Mouse (Mus musculus): ENCODE data around the gene Rnf214. TPM values are rescaled to one million over a fixed set of nuclear protein-coding genes. Genes with fewer than 3 reads are reported as not detected.
A peak's percentile ranks its signal among the peaks of the same experiment; 100 is the strongest.

Gene Rnf214
- polyA plus RNA-seq, 1 experiment from 2014 or later = 106 TPM

- Histone ChIP-seq H3K27ac (no peak overlapping the region), H3K9me3 (no peaks in the 10 kb centered on the region), H3K36me3 (peaks cover 95% of the 10 kb centered on the region), H3K4me3 (no peak overlapping the region), H3K27me3 (no peaks in the 10 kb centered on the region), H3K4me2 (no peak overlapping the region), H3K4me1 (replicated peaks) (no peaks in the 10 kb centered on the region), H3K9ac (no peak overlapping the region)
- no peak for ATAC-seq (ENCODE audit: low FRiP score)
- WGBS = 93% methylated on average over 8 of the region's 8 CpGs
These were observed 37.2 kb upstream of the Rnf214 start for GRCm38 (mm10) chr9:45943628-45944505.

GRCm38 (mm10) chr9:45942916-45943315 lies 36.2 kb upstream of the Rnf214 start:
- WGBS = 95% methylated on average over 8 of the region's 8 CpGs
- no peak overlapping the region for H3K9ac ChIP-seq
- H3K27ac ChIP-seq = no peak overlapping the region
- H3K4me1 ChIP-seq (replicated peaks) = no peaks in the 10 kb centered on the region
- no peaks in the 10 kb centered on the region for H3K9me3 ChIP-seq
- H3K27me3 ChIP-seq = no peaks in the 10 kb centered on the region
- H3K36me3 ChIP-seq = peaks cover 95% of the 10 kb centered on the region
- ATAC-seq (ENCODE audit: low FRiP score) = no peak
- no peak overlapping the region for H3K4me3 ChIP-seq
- H3K4me2 ChIP-seq = no peak overlapping the region

- no peaks in the 10 kb centered on the region for H3K4me1 ChIP-seq (replicated peaks)
- ATAC-seq (ENCODE audit: low FRiP score) = no peak
- WGBS = 92% methylated on average over 16 of the region's 16 CpGs
- H3K36me3 ChIP-seq = peaks cover 92% of the 10 kb centered on the region
- no peak overlapping the region for H3K4me2 ChIP-seq
- H3K9me3 ChIP-seq = no peaks in the 10 kb centered on the region
- no peak overlapping the region for H3K27ac ChIP-seq
- H3K27me3 ChIP-seq = no peaks in the 10 kb centered on the region
- H3K9ac ChIP-seq = no peak overlapping the region
- H3K4me3 ChIP-seq = no peak overlapping the region
These were observed 35.8 kb upstream of the Rnf214 start for GRCm38 (mm10) chr9:45942464-45942863.

- no peak for ATAC-seq (ENCODE audit: low FRiP score)
- Histone ChIP-seq H3K4me3 (no peak overlapping the region), H3K36me3 (peaks cover 81% of the 10 kb centered on the region), H3K27ac (no peak overlapping the region), H3K4me1 (replicated peaks) (no peaks in the 10 kb centered on the region), H3K9me3 (no peaks in the 10 kb centered on the region), H3K27me3 (peaks cover 3% of the 10 kb centered on the region; the same call in 1 of the 2 replicates), H3K4me2 (no peak overlapping the region), H3K9ac (no peak overlapping the region)
- 65% methylated on average over 17 of the region's 18 CpGs for WGBS
These were observed 34.7 kb upstream of the Rnf214 start for GRCm38 (mm10) chr9:45941329-45941888.

GRCm38 (mm10) chr9:45939794-45940193 lies 33.1 kb upstream of the Rnf214 start:
- H3K27me3 ChIP-seq = peaks cover 4% of the 10 kb centered on the region; the same call in 1 of the 2 replicates
- WGBS = 98% methylated on average over 6 of the region's 6 CpGs
- H3K4me1 ChIP-seq (replicated peaks) = peaks cover 9% of the 10 kb centered on the region
- no peak overlapping the region for H3K4me2 ChIP-seq
- peaks cover 65% of the 10 kb centered on the region for H3K36me3 ChIP-seq
- H3K9me3 ChIP-seq = no peaks in the 10 kb centered on the region
- no peak for ATAC-seq (ENCODE audit: low FRiP score)
- no peak overlapping the region for H3K9ac ChIP-seq
- no peak overlapping the region for H3K27ac ChIP-seq
- H3K4me3 ChIP-seq = no peak overlapping the region

GRCm38 (mm10) chr9:45938952-45939637 lies 32.4 kb upstream of the Rnf214 start:
- no peak overlapping the region for H3K27ac ChIP-seq
- no peak for ATAC-seq (ENCODE audit: low FRiP score)
- H3K9me3 ChIP-seq = no peaks in the 10 kb centered on the region
- no peak overlapping the region for H3K4me3 ChIP-seq
- H3K27me3 ChIP-seq = peaks cover 4% of the 10 kb centered on the region; the same call in 1 of the 2 replicates
- H3K4me2 ChIP-seq = no peak overlapping the region
- peaks cover 58% of the 10 kb centered on the region for H3K36me3 ChIP-seq
- H3K9ac ChIP-seq = no peak overlapping the region
- H3K4me1 ChIP-seq (replicated peaks) = peaks cover 9% of the 10 kb centered on the region
- WGBS = 91% methylated on average over 15 of the region's 15 CpGs

GRCm38 (mm10) chr9:45938088-45938487 lies 31.4 kb upstream of the Rnf214 start:
- H3K27ac ChIP-seq = no peak overlapping the region
- peaks cover 9% of the 10 kb centered on the region for H3K4me1 ChIP-seq (replicated peaks)
- H3K4me3 ChIP-seq = no peak overlapping the region
- peaks cover 4% of the 10 kb centered on the region; the same call in 1 of the 2 replicates for H3K27me3 ChIP-seq
- peaks cover 55% of the 10 kb centered on the region for H3K36me3 ChIP-seq
- H3K9me3 ChIP-seq = no peaks in the 10 kb centered on the region
- no peak overlapping the region for H3K4me2 ChIP-seq
- WGBS = 93% methylated on average over 8 of the region's 8 CpGs
- ATAC-seq (ENCODE audit: low FRiP score) = no peak
- no peak overlapping the region for H3K9ac ChIP-seq

- H3K9me3 ChIP-seq = no peaks in the 10 kb centered on the region
- no peak overlapping the region for H3K4me3 ChIP-seq
- H3K9ac ChIP-seq = no peak overlapping the region
- H3K36me3 ChIP-seq = peaks cover 46% of the 10 kb centered on the region
- H3K4me2 ChIP-seq = no peak overlapping the region
- ATAC-seq (ENCODE audit: low FRiP score) = peak; percentile 72
- 21% methylated on average over 3 of the region's 3 CpGs for WGBS
- H3K27ac ChIP-seq = no peak overlapping the region
- H3K4me1 ChIP-seq (replicated peaks) = peaks cover 9% of the 10 kb centered on the region
- H3K27me3 ChIP-seq = peaks cover 4% of the 10 kb centered on the region; the same call in 1 of the 2 replicates
These were observed 30.2 kb upstream of the Rnf214 start for GRCm38 (mm10) chr9:45936883-45937282.

- H3K4me3 ChIP-seq = no peak within 1 kb of the TSS
- peaks cover 4% of the 10 kb centered on the region; the same call in 1 of the 2 replicates for H3K27me3 ChIP-seq
- 15% methylated on average over 21 of the region's 21 CpGs for WGBS
These were observed 29.0 kb upstream of the Rnf214 start, which contains the start of gene Tagln for GRCm38 (mm10) chr9:45935628-45936210. Tagln (minus strand) TSS chr9:45936058.

GRCm38 (mm10) chr9:45932571-45933415 lies 26.1 kb upstream of the Rnf214 start:
- no peaks in the 10 kb centered on the region for H3K9me3 ChIP-seq
- peaks cover 9% of the 10 kb centered on the region for H3K4me1 ChIP-seq (replicated peaks)
- H3K27ac ChIP-seq = no peak overlapping the region
- no peak overlapping the region for H3K4me3 ChIP-seq
- H3K27me3 ChIP-seq = peaks cover 4% of the 10 kb centered on the region; the same call in 1 of the 2 replicates
- WGBS = 81% methylated on average over 11 of the region's 11 CpGs
- H3K4me2 ChIP-seq = no peak overlapping the region
- no peak for ATAC-seq (ENCODE audit: low FRiP score)
- no peak overlapping the region for H3K9ac ChIP-seq
- H3K36me3 ChIP-seq = peaks cover 49% of the 10 kb centered on the region

More at GRCm38 (mm10) chr9:45935628-45936210, 29.0 kb upstream of the Rnf214 start, which contains the start of gene Tagln:
- no peak within 1 kb of the TSS for H3K27ac ChIP-seq
- peak within 1 kb of the TSS; percentile 35 for H3K9ac ChIP-seq
- H3K4me1 ChIP-seq (replicated peaks) = peaks cover 9% of the 10 kb centered on the region
- H3K4me2 ChIP-seq = peak within 1 kb of the TSS; percentile 35
- H3K9me3 ChIP-seq = no peaks in the 10 kb centered on the region
- peaks cover 45% of the 10 kb centered on the region for H3K36me3 ChIP-seq
- ATAC-seq (ENCODE audit: low FRiP score) = no peak

GRCm38 (mm10) chr9:45931958-45932357 lies 25.2 kb upstream of the Rnf214 start:
- 47% methylated on average over 1 of the region's 1 CpGs for WGBS
- Histone ChIP-seq H3K4me2 (no peak overlapping the region), H3K36me3 (peaks cover 57% of the 10 kb centered on the region), H3K9me3 (no peaks in the 10 kb centered on the region), H3K9ac (no peak overlapping the region), H3K27ac (no peak overlapping the region), H3K4me3 (no peak overlapping the region), H3K27me3 (peaks cover 4% of the 10 kb centered on the region; the same call in 1 of the 2 replicates), H3K4me1 (replicated peaks) (peaks cover 9% of the 10 kb centered on the region)
- no peak for ATAC-seq (ENCODE audit: low FRiP score)
